Mouse (Mus musculus): Measurements from ENCODE around the gene Rab17.

DNA sequence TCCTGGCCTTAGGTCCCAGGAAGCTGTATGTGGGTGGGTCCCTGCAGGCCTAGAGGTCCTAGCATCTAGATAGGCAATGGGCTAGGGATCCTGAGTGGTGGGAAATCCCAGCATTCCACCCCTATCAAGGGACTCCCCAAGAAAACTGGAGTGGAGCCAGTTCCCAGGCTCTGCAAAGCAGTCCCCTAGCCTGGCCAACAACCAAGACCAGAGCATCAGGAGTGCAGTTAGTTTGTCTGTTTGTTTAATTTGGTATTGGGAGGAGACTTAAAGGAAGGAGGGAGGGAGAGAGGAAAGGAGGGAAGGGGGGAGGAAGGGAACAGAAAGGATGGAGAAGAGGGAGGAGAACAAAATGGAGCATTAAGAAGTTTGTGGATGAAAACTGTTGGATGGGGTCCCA lies 60.3 kb downstream of the Rab17 start:
- TF ChIP-seq POLR2A (IDR thresholded peaks at IDR 0.05; ENCODE audit: control insufficient read depth, low read depth, low read length) = no peak
- no peak for TF ChIP-seq CTCF (IDR thresholded peaks at IDR 0.05; ENCODE audit: control insufficient read depth, insufficient read depth, insufficient replicate concordance, low read depth, low read length)
